Mouse (Mus musculus) R1 (cell line): ENCODE data around the gene Lrp6.
A peak's percentile ranks its signal among the peaks of the same experiment; 100 is the strongest.

Experiments used
- DNase-seq: peaks from one replicate; pipeline ENCODE4 v3.0.0-alpha.2; 2018; ENCODE audit warnings: low read depth, low spot score

The Lrp6 gene

DNA sequence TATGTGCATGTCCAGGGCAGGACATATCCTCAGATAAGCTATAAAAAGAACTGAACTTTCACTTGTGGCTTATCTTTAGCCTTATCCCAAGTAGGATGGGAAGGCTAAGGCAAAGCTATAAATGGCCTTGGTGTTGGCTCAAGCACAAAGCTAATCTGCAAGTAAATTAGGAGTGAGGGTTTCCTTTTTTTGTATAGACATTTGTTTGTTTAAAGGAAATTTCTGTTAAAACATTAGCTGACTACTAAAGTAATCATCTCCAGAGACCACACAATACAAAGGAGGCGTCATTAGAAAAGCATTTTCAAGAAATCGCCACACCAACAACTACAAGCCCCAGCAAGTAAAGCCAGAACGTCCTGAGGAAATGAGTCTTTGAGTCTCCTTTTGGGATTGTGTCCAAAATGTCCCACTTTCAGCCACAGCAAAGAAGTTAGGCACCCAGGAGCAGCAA is 8.6 kb upstream of the Lrp6 start:
- DNase-seq, result no peak

DNA sequence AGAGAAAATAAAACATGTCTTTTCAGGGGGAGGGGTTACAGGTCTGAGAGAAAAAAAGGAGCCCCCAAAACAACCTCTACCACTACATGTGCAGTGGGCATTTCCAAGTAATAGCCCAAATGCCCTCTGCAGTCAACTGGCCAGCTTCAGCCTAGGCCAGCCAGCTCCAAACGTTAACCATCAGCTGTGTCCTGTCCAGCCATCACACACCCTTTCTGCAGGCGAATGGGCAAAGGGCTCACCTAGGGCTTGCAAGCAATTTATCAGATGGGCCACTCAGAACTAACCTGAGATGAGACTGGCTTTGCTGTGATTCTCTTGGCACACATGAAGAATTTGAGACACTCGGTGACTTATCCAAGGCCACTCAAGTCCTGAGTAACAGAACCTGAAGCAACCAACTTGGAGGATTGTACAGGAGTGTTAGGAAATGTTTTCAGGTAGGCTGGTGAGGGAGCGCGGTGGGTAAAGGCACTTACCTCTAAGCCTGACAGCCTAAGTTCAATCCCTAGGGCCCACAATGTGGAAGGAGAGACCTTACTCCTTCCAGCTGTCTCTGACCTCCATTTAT is 1.3 kb upstream of the Lrp6 start:
- DNase-seq, result no peak

DNA sequence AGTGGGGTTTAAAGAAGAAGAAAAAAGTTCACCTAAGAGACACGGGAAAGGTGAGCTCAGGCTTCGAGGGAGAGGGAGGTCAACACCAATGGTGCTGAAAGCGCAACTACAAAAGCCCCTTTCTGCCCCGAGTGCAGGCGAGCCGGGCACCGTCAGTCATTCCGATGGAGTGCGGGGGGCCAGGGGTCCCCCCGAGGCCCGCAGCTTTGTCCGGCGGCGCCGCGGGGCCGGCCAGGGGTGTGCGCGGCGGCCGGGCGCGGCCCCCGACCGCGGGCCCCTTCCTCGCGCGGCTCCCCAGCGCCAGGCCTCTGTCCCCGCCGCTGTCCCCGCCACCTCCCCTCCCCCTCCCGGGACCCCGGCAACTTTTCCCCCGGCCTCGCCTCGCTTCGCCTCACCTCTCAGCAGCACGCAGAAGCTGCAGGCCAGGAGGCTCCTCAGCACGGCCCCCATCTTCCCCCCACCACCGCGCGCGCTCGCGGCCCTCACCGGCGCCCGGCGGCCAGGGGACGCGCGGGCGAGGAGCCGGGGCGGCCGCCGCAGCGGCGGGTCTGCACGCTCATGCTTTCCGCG is 432 bp downstream of the Lrp6 start:
- peak; percentile 37 for DNase-seq

DNA sequence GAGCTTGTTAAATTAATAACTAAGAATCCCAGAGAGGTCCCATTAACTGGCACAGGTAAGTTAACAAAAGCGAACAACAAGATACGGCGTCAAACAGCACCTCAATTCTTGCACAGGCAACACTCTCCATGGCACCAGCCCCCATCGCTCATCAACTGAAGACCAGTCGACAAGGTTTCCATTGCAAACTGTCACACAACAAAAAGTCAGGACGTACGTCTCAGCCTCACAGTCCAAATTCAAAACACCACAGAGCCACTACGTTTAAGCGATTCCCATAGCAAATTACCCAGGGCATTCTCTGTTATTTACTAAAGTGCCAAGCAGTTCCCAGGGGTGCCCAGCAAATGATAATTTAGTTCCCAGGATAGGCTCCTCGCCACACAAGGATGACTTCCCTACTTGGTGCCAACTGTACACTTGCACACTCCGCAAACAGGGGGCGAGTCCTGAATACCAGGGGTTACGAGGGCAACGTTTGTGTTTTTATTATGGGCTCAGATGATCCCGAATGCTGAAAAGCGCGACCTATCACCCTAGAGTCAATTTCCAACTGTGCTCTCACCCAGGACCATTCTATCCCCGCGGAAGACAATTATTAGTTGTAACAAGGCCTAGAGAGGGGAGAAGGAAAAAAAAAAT is 1.0 kb downstream of the Lrp6 start:
- DNase-seq, result peak; percentile 42

DNA sequence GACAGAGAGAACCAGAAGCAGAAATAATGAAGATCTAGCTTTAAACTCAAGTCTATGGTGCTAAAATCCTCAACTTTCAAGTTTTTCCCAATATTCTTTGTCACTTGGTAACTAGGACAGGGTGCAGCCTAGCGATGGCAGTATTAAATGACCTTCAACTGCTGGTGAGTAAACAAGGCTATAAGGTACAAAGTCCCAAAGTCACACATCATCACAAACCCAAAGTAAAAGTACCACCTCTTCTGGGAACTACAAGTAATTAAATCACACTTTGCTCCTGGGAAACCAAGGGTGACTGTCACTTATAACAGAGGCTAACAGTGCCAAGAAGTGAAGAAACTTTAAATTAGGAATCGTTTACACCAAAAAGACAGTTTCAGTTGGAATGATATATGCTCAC is 2.2 kb downstream of the Lrp6 start:
- DNase-seq, result no peak

DNA sequence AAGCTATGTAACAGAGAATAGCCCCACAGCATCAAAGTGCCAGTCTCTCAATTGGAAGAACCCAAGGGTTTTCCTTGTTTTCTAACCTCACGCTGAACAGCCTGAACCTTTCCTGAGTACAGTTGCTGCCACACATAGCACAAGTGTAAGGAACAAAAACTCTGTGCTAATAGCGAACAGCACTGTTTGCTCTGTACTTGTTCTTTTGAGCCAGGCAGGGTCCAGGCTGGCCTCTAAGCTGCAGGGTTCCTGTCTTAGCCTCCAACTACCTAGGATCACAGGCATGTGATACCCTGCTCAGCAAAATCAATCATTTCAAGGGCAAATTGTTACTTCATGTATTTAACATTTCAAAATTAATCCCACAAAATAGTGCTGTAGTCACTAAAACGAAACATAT is 7.1 kb downstream of the Lrp6 start:
- DNase-seq, result no peak

DNA sequence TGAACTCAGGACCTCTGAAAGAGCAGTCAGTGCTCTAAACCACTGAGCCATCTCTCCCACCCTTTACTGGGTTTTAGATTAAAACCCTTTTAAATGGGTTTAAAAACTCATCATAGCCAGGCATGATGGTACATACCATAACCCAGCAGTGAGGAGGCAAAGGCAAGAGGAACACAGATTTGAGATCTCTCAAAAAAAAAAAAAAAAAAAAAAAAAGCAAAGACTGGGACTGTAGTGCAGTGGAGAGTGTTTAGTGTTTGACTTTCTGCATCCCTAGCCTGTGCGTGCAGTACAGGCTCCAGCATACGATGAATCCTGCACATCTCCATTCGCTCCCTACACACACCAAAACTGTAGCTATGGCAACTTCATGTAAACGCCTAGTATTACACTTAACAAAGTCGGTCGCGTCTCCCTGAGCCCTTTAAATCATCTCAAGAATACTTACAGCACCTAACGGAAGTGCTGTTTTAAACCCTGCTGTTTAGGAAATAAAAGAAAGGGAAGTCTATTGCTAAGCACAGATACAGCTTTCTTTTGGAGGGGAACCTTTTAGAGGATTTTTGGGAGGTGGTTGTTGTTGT is 8.1 kb downstream of the Lrp6 start:
- DNase-seq, result peak; percentile 69

DNA sequence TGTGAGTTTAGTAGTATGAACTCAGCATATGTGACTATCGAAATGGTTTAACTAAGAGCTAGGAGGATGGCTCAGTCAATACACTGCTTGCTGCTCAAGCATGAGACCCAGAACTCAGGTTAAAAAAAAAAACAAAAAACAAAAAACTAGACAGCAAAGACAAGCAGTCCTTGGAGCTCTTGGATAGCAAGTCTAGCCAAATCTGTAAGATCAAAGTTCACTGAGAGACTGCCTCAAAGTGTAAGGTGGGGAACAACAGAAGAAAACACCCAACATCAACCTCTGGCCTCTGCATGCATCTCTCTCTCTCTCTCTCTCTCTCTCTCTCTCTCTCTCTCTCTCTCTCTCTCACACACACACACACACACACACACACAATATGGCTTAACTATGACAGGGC is 9.7 kb downstream of the Lrp6 start:
- no peak for DNase-seq

DNA sequence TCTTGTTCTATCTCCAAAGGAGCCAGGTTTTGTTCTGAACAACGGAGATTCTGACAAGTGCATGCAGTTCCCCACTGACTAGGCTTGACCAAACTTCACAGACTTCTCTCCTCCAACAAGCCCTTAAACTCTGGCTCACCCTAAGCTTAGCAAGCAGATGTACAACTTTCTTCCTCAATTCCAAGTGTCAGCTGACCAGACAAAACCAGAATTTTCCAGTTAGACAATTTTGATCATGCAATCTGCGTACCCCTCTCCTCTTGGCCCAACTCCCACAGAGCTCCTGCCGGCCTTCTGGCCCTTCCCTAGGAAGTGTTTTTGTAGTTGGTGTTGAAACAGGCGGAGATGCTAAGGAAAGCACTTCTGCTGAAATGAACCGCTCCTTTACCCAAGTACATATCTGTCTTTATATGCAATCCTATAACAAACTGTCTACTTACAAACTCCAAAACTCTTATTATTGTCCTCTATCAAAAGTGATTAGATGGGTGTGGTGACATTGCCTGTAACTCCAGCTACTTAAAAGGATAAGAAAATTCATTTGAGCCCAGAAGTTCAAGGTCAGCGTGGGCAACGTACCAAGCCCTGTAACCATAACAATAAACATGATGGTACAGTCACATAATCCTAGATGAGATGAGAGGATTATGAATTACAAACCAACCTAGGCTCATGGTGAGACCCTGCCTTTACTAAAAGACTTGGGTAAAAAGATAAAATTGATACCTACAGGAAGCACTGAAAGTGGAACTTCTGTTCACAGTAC is 10.4 kb downstream of the Lrp6 start:
- DNase-seq, result no peak

DNA sequence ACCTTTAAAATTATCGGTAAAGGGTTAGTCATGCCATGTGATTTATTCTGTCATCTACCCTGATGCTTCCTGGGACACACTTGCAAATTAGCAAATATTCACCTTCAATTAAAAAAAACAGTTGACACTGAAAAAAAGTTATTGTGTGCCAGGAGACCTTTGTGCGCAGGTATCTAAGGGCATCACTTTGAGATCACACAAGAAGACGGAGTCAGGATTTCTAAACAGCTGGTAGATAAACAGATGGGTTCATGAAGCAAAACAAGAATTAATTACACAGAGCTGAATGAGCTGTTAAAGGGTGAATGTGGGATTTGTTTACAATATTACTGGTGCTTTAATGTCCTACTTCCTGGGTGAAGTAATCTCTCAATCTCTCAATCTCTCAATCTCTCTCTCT is 11.6 kb downstream of the Lrp6 start:
- DNase-seq, result no peak

DNA sequence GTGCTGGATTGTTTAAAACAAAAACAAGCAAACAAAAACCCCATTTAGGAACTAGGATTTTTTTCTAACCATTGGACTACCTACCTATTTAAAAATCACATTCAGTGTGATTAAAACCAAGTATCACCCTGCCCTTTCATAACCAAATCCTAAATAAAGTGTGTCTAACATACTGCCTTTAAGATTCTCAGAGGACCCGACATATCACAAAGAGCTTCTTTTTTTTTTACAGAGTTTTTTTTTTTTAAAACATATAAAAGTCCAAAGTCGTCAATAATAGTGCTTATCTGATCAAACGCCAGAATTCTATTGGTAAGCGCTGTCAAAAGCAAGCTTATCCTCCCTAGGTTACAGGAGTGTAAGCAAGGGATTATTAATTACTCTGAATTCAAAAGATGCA is 12.5 kb downstream of the Lrp6 start:
- DNase-seq, result no peak

DNA sequence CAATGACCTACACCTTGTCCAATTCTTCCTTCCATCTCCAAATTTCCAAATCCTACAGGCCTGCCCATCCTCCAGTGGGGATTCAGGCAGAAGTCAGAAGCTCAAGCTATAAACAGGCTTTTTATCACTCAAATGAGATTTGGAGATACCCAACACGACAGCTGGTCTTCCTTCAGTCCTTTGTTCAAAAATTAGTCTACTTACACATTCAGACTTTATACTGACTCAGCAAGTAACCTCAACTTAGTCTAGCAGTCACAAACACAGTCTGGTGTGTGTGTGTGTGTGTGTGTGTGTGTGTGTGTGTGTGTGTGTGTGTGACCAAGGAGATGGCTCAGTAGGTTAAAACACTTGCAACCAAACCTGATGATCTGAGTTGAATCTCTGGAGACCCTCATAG is 15.8 kb downstream of the Lrp6 start:
- DNase-seq, result no peak

DNA sequence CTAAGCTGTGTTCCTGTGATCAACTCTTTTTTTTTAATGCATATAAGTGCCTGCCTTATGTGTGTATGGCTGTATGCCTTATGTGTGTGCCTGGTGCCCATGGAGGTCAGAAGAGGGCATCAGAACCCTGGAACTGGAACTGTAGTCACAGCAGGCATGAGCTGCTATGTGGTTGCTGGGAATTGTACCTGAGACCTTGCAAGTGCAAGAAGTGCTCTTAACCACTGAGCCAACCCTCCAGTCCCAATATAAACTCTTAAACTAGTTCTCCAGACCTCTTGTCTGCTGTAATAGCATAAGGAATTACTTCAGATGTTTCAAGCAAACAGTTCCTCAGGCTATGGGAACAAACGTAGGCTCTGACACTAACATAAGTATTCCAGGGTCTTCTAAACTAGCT is 16.4 kb downstream of the Lrp6 start:
- DNase-seq, result no peak

DNA sequence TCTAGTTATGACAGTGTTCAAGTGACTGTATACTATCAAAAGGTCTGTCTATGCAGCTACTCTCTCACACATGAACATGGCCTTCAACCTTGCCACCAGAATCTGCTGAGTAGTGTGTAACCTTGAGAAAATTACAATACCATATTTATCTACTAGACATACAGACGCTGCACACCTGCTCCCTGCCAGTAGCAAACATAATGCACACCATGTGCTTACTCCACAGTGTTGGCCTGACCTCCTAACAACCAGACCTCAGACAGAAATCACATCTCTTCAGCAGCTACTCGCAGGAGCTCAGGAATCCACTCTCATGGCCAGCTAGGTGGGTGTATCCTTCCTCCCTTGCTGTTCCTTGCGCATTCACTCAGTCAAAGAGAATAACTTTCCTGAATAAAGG is 21.9 kb downstream of the Lrp6 start:
- DNase-seq, result peak; percentile 22

DNA sequence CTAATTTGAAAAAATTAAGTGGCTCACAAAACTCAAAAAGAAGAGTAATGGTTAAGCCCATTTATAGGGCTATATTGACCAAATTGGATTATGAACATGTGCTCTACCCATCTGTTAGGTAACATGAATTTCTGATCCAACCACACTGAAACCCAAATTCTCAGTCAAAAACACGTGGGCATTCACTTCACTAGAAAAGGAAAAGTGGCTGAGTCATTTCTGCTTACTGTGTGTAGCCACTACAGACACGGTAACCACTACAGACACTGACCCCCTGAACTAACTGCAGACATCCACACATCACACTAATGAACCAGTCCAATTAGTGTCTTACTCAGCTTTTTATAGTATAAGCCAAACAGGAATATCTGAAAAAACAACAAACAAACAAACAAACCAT is 22.7 kb downstream of the Lrp6 start:
- DNase-seq, result no peak

DNA sequence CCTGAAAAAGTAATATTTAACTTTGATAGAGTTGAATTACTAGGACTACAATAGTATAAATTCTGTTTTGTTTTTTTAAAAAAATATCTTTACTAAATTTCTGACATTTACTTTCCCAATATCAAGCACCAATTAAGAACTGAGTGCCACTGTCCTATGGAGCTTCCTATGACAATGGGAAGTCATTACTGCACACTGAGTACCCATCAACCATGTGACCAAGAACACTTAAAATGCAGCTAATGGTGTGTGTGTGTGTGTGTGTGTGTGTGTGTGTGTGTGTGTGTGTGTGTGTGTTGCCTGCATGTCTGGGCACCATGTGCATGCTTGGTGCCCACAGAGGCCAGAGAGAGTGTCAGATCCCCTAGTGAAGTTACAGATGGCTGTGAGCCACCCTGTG is 23.2 kb downstream of the Lrp6 start:
- DNase-seq, result no peak

DNA sequence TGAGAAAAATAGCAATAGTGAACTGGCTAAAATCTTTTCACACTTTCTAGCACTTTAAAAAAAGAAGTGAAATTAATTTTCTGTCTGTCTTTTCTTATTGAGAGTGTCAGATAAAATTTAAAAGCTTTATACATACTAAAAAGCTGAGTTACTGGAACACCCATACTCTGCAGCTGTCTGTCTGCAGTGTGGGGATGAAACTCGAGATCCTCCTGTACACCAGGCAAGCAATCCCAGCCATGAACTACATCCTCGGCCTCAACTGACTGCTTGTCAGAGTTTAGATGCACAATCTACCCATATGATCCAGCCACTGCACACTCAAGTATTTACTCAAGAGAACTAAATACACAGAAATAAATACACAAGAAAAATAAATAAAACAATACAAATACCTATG is 24.4 kb downstream of the Lrp6 start:
- no peak for DNase-seq

DNA sequence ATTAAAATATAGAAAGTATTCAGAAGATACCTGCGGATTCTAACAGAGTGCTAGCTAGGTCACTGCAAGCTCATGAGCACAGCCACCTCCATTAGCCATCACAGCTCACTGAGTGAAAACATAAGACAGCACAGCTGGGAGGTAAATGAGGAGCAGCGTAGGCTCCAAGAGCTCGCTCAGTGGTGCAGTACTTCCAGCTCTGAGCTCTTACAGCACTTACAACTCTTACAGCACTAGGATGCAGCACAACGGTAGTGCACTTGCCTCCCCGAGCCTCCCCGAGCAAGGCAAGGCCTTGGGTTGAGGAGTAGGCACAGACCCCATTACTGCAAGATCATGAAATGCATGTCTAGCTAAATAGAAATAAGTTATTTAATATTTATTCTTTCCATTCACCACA is 26.6 kb downstream of the Lrp6 start:
- no peak for DNase-seq

DNA sequence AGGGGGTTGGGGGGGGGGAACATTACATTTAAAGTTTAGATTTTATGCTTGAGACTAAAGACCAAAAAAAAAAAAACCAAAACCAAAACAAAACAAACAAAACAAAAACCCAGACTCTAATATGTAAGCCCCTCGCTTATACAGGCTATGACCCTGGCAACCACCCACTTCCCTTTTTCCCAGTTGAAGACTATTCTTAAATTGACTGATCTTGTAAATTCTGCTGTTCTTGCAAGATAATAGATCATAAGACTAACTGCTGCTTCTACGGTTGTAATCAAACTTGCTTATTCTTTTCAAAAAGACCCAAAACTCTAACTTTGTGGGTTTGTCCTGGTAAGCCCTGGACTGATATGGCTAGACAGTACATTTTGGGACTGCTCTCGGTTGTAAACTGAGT is 27.3 kb downstream of the Lrp6 start:
- no peak for DNase-seq

DNA sequence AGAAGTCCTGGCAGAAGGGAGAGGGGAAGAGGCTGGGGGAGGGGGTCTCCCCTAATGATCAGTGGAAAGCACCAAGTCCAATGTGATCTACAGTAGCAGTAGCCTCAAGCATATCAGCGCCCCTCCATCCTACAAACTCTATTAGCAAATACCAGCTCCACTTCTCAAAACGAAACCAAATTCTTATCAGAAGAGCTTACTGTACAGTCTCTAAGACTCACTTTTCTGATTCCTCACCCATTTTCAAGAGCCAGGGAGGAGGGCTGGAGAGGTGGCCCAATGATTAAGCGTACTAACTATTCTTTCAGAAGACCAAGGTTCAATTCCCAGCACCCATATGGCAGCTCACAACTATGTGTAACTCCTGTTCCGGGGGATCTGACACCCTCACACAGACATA is 28.0 kb downstream of the Lrp6 start:
- no peak for DNase-seq

DNA sequence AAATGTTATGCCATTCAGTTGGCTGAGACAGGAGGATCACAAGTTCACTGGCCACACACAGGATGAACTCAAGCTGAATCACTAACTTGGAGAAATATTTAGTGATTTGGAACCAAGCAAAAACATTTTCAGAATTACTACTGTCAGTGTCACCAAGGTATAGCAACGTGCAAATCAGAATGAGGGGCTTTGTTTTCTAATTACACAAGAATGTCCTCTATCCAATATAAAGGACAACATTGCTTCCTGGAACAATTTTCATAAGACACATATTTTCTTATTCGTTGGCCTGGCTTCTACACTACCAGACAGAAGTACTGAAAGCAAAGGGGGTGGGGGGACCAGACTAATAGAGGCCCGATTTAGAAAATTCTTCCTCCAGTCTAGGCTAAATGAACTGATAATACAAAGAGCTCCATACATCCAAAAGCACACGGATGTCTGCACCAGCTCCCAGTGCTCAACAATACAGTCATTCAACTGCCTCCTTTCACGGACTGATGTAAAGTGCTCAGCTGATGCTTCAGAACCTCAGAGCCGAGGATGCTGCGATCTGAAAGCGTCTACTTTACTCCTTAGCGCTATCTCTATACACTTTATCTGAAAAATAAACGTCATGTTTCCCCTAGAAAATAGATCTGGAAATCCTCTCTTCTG is 29.2 kb downstream of the Lrp6 start:
- DNase-seq, result no peak

DNA sequence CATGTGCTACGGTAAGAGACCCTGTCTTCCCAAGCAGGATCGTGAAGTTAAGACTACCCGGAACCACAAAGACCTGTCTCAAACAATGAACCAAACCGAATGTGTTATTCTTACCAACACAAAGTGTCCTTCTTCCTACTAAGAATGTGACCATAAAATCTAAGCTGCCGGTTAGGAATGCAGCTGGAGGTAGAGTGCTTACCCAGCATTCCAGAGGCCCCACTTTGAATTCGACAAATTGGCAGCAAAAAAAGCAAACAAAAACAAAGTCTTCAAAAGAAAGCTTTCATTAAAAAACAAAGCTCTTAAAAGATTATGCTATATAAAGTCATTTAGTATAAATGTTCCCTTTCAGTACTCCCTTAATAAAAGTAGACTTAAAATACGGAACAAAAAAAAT is 31.6 kb downstream of the Lrp6 start:
- DNase-seq, result peak; percentile 37
